Mouse (Mus musculus): Measurements from ENCODE around the gene Ssbp2.
A peak's percentile ranks its signal among the peaks of the same experiment; 100 is the strongest.

The Ssbp2 gene

GRCm38 (mm10) chr13:91636814-91637213 lies 176.7 kb downstream of the Ssbp2 start:
- peak; percentile 84 for DNase-seq

- no peak for DNase-seq
These were observed 178.8 kb downstream of the Ssbp2 start for GRCm38 (mm10) chr13:91638836-91639235.

DNA sequence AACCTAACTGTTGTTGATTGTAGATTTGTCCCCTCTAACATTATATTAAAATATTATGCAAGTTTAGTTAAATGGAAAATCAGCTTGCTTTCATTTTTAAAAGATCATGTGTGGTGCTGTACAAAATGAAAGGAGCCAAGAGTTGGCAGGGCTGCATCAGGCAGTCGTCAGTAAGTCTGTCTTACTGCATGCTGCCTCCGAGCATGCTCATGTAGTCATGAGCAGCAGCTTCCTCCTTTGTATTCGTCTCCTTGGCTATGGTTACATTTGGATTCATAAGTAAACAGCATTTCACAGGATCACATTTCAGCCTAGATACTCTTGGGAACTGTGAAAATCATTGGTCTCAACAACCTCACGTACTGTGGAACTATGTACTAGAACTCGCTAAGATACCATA lies 180.1 kb downstream of the Ssbp2 start:
- no peak for DNase-seq

DNA sequence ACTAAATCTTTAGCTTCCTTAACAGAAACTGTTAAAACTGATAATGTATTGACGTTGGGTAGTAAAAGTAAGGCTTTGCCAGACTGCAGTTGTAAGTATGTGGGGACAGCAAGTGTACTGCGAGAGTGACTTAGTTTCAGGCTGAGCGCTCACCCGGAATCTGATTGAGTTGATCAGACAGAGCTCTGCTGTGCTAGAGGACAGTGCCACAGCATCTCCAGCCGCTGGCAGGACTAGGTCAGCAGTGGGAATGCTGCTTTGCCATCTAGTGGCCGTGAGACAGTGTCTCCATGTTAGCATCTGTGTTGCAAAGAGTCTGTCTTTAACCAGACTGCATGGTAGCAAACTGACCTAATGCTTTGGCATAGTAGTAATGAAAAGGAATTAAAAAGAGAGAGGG lies 188.2 kb downstream of the Ssbp2 start:
- peak; percentile 42 for DNase-seq

DNA sequence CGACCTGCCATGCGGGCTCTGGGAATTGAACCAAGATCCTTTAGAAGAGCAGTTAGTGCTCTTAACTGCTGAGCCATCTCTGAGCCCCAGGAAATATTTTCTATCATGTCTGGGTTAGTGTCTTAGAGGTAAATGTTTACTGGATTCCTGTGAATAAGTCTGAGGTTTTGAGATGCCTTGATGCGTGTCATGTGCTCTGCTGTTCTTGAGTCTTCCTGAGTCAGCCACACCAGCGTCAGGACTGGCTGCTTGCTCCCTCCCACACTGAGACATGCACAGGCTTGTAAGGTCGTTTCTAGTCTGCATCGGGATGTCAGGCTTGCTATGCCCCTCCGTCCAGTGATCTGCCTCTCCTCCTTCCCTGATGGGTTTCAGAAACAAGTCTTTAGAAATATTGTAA lies 189.8 kb downstream of the Ssbp2 start:
- no peak for DNase-seq

DNA sequence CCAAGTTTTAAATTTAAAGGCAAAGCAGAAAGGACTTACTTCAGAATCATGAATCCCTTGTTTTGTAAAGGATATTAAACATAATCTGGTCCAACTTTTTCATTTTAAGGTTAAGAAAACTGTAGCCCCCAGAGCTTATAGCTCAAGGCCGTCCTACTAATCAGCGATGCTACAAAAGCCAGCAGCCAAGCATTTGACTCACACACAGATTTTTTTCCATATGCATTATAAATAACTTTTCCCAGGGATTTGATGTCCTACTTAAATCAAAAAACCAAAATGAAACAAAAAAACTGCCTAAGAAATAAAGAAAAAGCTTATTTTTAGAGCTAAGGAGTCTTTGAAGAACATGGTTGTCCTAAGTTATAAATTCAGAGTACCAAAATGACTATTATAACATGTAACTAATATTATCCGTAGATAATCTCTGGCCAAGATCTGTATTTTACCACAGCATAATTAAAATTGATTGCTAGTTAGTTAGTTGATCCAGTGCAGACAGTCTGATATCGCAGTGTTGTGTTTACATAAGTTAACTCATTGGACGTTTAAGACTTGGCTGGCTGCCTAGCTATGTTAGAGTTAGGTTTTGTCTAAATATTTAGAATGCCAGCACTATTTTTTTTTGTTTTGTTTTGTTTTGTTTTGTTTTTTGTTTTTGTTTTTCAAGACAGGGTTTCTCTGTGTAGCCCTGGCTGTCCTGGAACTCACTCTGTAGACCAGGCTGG lies 201.1 kb downstream of the Ssbp2 start:
- DNase-seq = no peak

- DNase-seq = no peak
These were observed 202.7 kb downstream of the Ssbp2 start for GRCm38 (mm10) chr13:91662751-91663150.

DNA sequence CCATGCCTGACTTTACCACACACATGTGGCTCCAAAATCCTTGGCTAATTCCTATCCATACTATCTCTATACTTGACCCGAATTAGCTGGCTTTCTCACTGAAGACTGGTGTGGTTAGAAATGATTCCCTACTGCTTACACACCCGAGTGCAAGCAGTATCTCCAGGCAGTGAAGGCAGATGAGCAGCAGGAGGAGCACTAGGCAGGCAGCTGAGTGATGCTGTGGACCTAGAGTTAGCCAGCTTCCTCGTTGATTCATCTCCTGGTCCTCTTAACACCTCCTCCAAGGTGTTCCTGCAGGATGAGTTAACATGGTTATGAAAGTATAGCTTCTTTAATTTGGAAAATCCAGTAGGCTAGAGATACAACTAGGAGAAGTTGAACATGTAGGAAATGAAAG lies 213.2 kb downstream of the Ssbp2 start:
- DNase-seq = no peak

DNA sequence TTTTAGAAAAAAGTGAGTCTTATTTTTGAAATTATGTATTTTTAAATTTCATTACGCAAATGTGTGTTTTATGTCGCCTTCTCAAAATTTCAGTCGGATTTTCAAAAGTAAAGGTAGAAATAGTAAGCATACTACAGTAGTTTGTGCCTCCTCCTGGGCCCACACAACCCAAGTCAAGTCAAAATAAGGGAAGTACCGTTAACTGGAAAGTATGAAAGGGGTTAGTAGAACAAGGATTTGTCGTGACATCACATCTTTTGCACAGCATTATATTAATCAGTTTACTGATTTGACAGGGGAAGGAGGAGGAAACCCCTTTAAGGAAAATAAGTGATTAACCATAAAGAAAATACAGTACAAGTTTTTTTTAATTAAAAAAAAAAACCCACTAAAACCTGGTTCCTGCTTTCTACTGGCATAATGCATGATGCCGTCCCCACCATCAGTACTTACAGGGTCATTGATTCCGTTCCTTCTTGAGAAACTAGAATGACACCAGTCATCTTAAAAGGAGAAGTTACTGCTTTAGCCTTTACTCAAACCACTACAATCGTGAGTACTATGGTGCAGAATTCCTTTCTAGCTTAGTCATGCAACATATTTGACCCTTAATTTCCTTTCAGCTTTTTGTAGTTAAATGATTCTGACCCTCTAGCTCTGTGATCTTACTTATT lies 220.8 kb downstream of the Ssbp2 start:
- no peak for DNase-seq

- DNase-seq = no peak
These were observed 221.4 kb downstream of the Ssbp2 start for GRCm38 (mm10) chr13:91681474-91681873.

DNA sequence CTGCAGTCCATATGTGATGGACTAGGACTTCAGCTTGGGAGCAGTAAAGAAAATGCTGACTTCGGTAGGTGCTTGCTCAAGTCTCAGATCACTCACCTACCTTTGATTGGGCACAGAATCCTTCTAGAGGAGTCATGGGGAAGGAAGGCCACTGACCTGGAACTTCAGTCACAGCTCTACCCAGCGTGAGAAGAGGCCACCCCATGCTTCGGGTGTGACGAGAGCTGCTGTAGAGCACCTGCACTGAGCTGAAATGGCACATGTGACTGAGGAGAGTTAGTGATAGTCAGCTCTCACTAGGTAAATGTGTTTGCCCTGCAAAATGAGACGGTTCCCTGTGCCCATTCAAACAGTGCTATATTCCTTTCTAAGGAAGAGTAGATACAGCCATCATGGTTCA lies 230.0 kb downstream of the Ssbp2 start:
- no peak for DNase-seq

DNA sequence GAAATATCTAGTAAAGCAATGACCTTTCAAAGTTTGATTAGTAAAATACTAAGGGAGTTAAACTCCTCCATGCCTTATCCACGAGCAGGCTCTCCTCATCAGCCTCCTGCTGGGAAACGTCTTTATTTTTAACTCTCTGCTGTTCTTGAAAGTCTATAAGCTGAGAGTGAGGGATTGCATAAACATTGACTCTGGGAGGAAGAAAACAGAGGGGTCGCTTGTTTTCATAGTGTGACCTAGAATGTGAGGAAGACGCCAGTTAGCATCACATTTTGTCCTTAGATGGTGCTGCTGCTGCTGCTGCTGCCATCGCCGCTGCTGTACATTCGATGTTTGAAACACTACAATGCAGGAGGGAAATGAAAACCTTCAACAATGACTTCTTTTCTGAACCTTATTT lies 233.5 kb downstream of the Ssbp2 start:
- DNase-seq = no peak

DNA sequence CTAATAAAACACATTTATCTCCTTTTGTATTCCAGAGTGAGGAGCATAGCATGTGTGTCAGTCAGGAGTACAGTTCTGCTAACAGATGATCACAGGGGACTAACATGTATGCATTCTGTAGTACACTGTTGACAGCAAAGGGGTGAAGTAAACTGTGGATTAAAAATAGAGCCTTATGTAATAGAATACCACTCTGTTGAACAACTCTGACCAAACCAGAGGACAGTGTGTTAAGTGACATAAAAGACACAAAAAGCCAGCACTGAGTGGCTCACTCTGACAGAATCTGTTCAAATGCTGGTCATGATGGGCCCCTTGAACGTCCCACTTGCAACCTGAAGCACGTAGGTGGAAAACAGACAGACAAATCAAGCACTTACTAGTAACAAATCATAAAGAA lies 235.3 kb downstream of the Ssbp2 start:
- DNase-seq = no peak

GRCm38 (mm10) chr13:91696109-91696645 lies 236.1 kb downstream of the Ssbp2 start:
- DNase-seq = peak; percentile 17

DNA sequence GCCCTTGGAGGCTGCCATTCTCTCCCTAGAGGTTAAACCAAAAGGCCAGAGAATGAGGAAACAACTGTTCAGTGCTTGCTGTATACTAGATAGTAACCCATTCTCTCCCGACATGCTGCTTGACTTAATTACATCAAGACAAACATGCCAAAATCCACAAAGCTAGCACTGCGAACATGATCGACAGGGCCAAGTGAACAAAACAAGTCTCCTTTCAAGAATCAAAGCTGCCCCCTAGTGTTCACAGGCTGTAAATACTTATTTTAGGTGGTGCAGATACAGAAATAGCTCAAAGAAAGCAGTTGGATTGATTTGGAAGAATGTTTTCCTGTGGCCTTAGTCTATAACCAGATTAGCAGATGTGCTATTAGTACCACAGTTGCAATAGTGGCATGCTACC lies 236.9 kb downstream of the Ssbp2 start:
- DNase-seq = peak; percentile 51

- DNase-seq = no peak
These were observed 242.3 kb downstream of the Ssbp2 start for GRCm38 (mm10) chr13:91702337-91702736.

DNA sequence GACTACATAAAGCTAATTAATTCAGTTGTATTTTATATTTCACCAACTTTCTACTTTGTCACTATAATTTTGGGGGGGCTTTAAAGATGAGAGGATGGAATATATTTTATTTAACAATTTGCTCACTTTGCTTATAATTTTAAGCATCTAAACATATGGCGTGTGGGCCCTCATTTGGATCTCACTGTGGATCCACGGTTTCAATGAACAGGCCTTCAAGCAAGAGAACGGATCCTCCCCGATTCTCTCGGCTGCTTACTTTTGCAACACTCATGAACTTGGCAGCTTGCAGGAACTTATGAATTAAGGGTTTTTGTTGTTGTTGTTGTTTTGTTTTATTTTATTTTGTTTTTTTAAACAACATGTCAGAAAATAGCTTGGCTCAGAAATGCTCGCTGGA lies 259.4 kb downstream of the Ssbp2 start:
- DNase-seq = no peak

GRCm38 (mm10) chr13:91723108-91723735 lies 263.1 kb downstream of the Ssbp2 start:
- no peak for DNase-seq

GRCm38 (mm10) chr13:91723736-91724119 lies 263.6 kb downstream of the Ssbp2 start:
- no peak for DNase-seq

GRCm38 (mm10) chr13:91724211-91724610 lies 264.1 kb downstream of the Ssbp2 start:
- no peak for DNase-seq

- no peak for DNase-seq
These were observed 265.0 kb downstream of the Ssbp2 start for GRCm38 (mm10) chr13:91725130-91725529.

DNA sequence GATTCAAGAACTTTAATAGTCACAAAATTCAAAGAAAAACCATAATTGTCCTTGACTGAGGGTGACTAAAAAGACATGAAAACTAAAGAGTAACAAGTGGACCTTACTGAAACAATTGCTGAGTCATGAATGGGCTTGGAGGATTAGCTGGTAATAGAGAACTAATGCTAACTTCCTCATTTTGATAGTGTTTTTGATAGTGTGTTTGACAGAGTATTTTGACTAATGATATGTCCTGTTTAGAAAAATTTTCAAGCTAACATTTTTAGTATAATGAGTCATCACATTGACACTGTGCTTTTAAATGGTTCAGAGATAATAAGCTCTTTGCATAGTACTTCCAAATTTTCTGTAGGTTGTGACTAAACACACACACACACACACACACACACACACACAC lies 267.8 kb downstream of the Ssbp2 start:
- no peak for DNase-seq

DNA sequence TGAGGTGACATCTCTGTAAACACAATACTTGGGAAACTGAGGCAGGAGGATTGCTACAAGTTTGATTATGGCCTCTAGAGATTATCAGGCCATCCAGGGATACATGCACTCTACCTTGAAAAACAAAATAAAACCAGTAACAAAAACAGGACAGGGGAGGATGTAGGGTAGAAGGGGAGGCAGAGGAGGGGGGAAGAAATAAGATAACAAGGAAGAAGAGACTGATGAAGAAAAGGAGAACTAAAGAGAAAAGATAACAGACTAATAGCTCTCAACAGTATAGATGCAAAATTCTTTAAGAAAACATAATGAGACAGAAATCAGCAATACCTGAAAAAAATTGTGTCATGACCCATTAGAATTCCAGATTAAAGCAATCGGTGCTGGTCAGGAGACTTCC lies 277.1 kb downstream of the Ssbp2 start:
- DNase-seq = no peak

- DNase-seq = no peak
These were observed 280.8 kb downstream of the Ssbp2 start for GRCm38 (mm10) chr13:91740851-91741250.

All from lung, postnatal 10 days (tissue).